In genomic region chr19:43521996-43522395, GRCm38 (mm10) we compare ENCODE assay signal across 11 mouse cellular contexts. TPM values are rescaled to one million over a fixed set of nuclear protein-coding genes. Genes with fewer than 3 reads are reported as not detected.
DNase-seq lines count a peak whose midpoint lies in the region; ATAC-seq lines count a peak whose summit lies in the region.
"Had no signal": no experiment of that assay in that cellular context is flagged by ENCODE, and none has a peak within 500 bp of the region (broad histone marks: within the 10 kb centered on the region; RNA-seq: fewer than 3 reads in every experiment).

No protein-coding gene starts in this region.

- H3K9me3 ChIP-seq in hindbrain, embryonic 15.5 days: no peaks in the 10 kb centered on the region
- H3K9me3 ChIP-seq in hindbrain, embryonic 10.5 days: no peaks in the 10 kb centered on the region
- no peaks in the 10 kb centered on the region for H3K9me3 ChIP-seq in midbrain, embryonic 16.5 days (replicated peaks; ENCODE audit: control insufficient read depth, low read length, poor library complexity, severe bottlenecking)
- H3K9me3 ChIP-seq: embryonic facial prominence, embryonic 13.5 days had no signal

- H3K4me3 ChIP-seq in hindbrain, embryonic 15.5 days: no peak overlapping the region; the same call in 1 of the 2 replicates
- H3K4me3 ChIP-seq in hindbrain, embryonic 10.5 days: no peak overlapping the region
- H3K4me3 ChIP-seq in midbrain, embryonic 16.5 days (ENCODE audit: low read depth, low read length): no peak overlapping the region
- H3K4me3 ChIP-seq: embryonic facial prominence, embryonic 13.5 days had no signal

- WGBS in hindbrain, embryonic 15.5 days: 80% methylated on average over 9 of the region's 9 CpGs
- 88% methylated on average over 9 of the region's 9 CpGs for WGBS in hindbrain, embryonic 10.5 days
- WGBS in midbrain, embryonic 16.5 days: 81% methylated on average over 9 of the region's 9 CpGs

- H3K27me3 ChIP-seq in hindbrain, embryonic 15.5 days: no peaks in the 10 kb centered on the region
- H3K27me3 ChIP-seq in hindbrain, embryonic 10.5 days (ENCODE audit: insufficient read depth, poor library complexity, severe bottlenecking): peaks cover 7% of the 10 kb centered on the region; the same call in 1 of the 2 replicates
- no peaks in the 10 kb centered on the region for H3K27me3 ChIP-seq in midbrain, embryonic 16.5 days (ENCODE audit: control insufficient read depth, insufficient read depth, low read depth, low read length)
- H3K27me3 ChIP-seq: embryonic facial prominence, embryonic 13.5 days had no signal

- peaks cover 43% of the 10 kb centered on the region for H3K4me1 ChIP-seq in hindbrain, embryonic 15.5 days (replicated peaks)
- peaks cover 54% of the 10 kb centered on the region for H3K4me1 ChIP-seq in hindbrain, embryonic 10.5 days (replicated peaks)
- H3K4me1 ChIP-seq in midbrain, embryonic 16.5 days (ENCODE audit: control insufficient read depth, insufficient read depth, low read length): peaks cover 31% of the 10 kb centered on the region

- no peaks in the 10 kb centered on the region for H3K36me3 ChIP-seq in hindbrain, embryonic 15.5 days
- H3K36me3 ChIP-seq in hindbrain, embryonic 10.5 days: no peaks in the 10 kb centered on the region
- H3K36me3 ChIP-seq in midbrain, embryonic 16.5 days (ENCODE audit: control insufficient read depth, insufficient read depth, low read length): no peaks in the 10 kb centered on the region
- H3K36me3 ChIP-seq: embryonic facial prominence, embryonic 13.5 days had no signal

- peak; percentile 24 for DNase-seq in adrenal gland, postnatal 10 days
- DNase-seq in adrenal gland, postnatal 25 days: no peak
- no peak for DNase-seq in hindbrain, embryonic 10.5 days (ENCODE audit: low spot score)
- peak; percentile 37 for DNase-seq in adrenal gland, postnatal 14 days
- DNase-seq in spleen, postnatal 36 days (ENCODE audit: low spot score in 2 of 2): no peak
- DNase-seq in kidney, adult 9 months: no peak
- DNase-seq: cerebellum, adult 11-12 months; kidney, postnatal 10 days had no signal

- peak overlapping the region; percentile 1; the same call in 1 of the 2 replicates for H3K9ac ChIP-seq in hindbrain, embryonic 15.5 days
- peak overlapping the region; percentile 23; the same call in 1 of the 2 replicates for H3K9ac ChIP-seq in midbrain, embryonic 16.5 days (ENCODE audit: low read depth, low read length)
- H3K9ac ChIP-seq: embryonic facial prominence, embryonic 13.5 days had no signal

- H3K27ac ChIP-seq in hindbrain, embryonic 15.5 days (replicated peaks): no peak overlapping the region
- no peak overlapping the region for H3K27ac ChIP-seq in hindbrain, embryonic 10.5 days
- H3K27ac ChIP-seq in midbrain, embryonic 16.5 days (ENCODE audit: low read length): no peak overlapping the region
- H3K27ac ChIP-seq: embryonic facial prominence, embryonic 13.5 days had no signal

- peak overlapping the region; percentile 79 for H3K4me2 ChIP-seq in hindbrain, embryonic 15.5 days
- H3K4me2 ChIP-seq in midbrain, embryonic 16.5 days (ENCODE audit: low read length): peak overlapping the region; percentile 20
- H3K4me2 ChIP-seq: embryonic facial prominence, embryonic 13.5 days had no signal

- no peak for ATAC-seq in hindbrain, embryonic 15.5 days (ENCODE audit: low FRiP score, low read depth)
- ATAC-seq in midbrain, embryonic 16.5 days: no peak

RNA-seq across cellular contexts. Expression of gene Got1, which starts 2.4 kb away (rescaled TPM):
- total RNA-seq in adrenal gland, postnatal 10 days (2021): 100 to 1,000 TPM in 1 of 2 experiments, 10 to 100 TPM in 1; 83.4 to 147 TPM
- 191 and 315 TPM in 2 replicates for total RNA-seq in adrenal gland, postnatal 25 days (2021)
- 106 and 109 TPM in 2 replicates for polyA plus RNA-seq in hindbrain, embryonic 15.5 days (2015; fragmentation: Nextera tagmentation; extraction: Ambion mirVana)
- 58.3 and 60.5 TPM in 2 replicates for polyA plus RNA-seq in hindbrain, embryonic 10.5 days (2016; fragmentation: Nextera tagmentation; extraction: Ambion mirVana)
- 184 and 213 TPM in 2 replicates for total RNA-seq in adrenal gland, postnatal 14 days (2021)
- polyA plus RNA-seq in midbrain, embryonic 16.5 days (2015; fragmentation: Nextera tagmentation; extraction: Ambion mirVana): 107 and 113 TPM in 2 replicates

Comparison
In these comparisons a context has a peak if more than half of its experiments do, and no peak if none do; other contexts are left out.
1. DNase-seq: peak in adrenal gland, postnatal 10 days (single experiment) and adrenal gland, postnatal 14 days (single experiment); none in adrenal gland, postnatal 25 days (single experiment), hindbrain, embryonic 10.5 days (single experiment), spleen, postnatal 36 days (0 of 2) and kidney, adult 9 months (single experiment).